Mouse (Mus musculus): ENCODE results near the gene Atp6v1fnb.

The Atp6v1fnb gene

GRCm38 (mm10) chr6:29471137-29471536 is at the start of gene Atp6v1fnb:
TSS of gene Atp6v1fnb (plus strand) at chr6:29471437.
- DNase-seq (ENCODE audit: low spot score): no peak

DNA sequence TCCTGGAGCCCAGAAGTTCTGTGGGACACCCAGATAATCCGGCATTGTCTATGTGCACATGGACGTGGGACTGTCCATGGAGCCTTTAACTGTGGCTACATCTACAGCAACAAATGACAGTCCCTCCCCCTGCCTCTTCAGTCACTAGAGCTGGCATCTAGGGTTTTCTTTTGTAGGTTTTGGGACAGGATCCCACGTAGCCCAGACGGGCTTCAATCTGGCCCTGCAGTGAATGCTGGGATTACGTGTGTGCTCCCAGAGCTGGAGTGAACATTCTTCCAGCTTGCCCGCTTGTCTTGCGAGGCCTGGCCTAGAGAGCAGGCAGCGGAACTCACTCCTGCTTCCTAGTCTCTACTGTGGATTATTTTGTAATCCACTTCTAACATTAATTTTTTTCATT is 46.1 kb upstream of the Atp6v1fnb start:
- no peak for DNase-seq (ENCODE audit: low spot score)

DNA sequence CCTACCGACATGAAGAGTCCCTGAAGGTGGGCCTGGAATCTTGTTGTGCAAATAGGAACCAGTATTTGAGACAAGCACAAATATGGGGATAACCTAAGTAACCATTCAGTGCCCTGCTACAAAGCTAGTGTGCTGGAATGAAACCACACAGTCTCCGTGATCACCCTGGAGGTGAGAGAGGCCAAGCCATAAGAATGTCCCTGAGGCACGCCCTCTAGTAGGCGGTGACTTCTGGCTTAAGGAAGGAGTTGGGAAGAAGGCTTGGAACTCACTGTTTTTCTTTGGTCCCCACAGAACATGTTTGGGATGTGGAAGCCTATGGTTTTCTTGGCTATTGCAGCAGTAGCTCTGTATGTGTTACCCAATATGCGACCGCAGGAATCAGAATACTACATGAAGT is 44.9 kb upstream of the Atp6v1fnb start:
- DNase-seq (ENCODE audit: low spot score): no peak

GRCm38 (mm10) chr6:29428171-29428570 is 43.1 kb upstream of the Atp6v1fnb start:
- no peak for DNase-seq (ENCODE audit: low spot score)

DNA sequence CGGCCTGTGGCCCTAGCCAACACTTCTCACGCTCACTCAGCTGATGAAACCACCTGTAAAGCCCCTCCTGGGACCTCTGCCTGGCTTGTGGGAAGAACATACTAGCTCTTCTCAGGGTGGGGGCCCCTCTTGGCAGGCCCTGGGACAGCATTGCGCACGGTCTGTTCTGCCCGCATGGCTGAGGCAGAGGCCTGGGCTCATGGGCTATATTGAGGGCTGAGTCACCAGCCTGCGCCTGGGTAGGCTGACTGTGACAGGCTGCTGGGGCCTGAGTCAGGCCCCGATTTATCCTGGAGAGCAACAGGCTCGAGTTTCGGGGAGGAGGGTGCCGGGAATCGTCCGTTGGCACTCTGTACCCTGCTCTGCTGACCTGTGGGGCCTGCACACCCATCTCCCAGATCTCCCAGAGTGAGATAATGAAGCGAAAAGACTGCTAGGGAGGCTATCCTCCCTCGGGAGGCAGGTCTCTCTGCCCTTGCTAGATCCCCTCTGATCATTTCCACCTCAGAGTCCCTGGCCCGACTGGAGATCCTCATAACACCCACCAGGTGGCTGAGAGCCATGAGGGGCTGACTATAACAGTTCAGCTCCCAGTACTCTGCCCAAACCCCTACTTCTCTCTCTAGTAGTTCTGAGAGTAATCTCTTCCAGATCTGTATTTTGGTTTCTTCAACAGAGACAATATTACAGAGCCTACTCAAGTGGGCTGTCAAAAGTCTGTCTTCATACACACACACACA is 40.4 kb upstream of the Atp6v1fnb start:
- DNase-seq (ENCODE audit: low spot score): no peak

DNA sequence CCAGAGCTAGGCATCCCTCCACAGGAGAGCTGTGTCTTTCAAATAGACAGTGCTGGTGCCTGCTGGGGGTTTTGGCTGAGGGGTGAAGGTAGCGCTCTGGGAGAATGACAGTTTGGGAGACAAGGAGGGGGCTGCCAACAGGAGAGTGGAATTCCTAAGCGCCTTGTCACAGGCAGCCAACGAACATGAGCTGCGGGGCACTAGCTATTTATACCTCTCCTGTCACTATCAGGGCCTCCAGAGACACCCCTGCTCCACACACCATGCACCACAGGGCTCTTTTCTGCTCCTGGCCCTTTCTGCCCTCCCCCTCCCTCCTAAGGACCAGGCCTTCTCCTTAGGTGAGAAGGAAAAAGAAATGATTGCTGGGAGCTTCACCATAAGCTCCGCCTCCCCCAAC is 39.8 kb upstream of the Atp6v1fnb start:
- no peak for DNase-seq (ENCODE audit: low spot score)

DNA sequence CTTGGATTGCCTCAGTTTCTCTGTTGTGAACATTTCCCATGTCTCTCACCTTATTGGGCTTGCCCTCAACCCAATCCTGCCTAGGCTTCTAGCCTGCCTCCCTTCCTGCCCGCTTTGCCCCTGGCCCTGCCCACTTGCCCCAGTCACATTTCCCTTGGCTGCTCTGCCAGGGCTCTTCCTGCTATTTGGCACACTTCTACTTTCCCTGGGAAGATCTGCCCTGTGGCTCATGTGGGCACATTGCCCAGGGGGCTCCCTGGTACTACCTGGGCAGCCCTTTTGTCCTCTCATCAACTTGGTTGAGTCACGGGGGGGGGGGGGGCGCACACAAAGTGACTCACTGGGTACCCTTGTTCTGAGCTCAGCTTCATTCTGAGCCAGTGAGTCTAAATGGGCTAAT is 39.1 kb upstream of the Atp6v1fnb start:
- DNase-seq (ENCODE audit: low spot score): no peak

- DNase-seq (ENCODE audit: low spot score): no peak
Observed at GRCm38 (mm10) chr6:29432676-29433037, 38.6 kb upstream of the Atp6v1fnb start.

DNA sequence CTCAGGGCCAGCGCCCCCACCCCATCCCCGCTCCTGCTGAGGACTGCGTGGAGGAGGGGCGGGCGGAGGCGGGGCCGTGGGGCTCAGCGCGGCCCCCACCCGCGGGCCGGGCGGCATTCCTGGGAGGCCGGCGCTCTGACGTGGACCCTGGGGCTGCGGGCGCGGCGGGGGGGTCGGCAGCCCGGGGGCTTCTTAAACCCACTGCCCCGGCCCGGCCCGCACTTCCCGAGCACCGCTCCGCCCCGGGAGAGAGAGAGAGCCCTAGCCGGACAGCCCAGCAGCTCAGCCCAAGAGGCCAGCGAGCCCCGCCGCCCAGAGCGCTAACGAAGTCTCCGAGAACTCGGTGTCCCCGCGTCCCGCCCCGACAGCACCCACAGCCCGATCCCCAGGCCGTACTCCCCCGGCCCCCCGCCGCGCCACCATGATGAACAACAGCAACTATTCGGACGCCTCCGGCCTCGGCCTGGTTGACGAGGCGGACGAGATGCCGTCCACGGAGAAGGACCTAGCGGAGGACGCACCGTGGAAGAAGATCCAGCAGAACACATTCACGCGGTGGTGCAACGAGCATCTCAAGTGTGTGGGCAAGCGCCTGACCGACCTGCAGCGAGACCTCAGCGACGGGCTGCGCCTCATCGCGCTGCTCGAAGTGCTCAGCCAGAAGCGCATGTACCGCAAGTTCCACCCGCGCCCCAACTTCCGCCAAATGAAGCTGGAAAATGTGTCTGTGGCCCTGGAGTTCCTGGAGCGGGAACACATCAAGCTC is 38.0 kb upstream of the Atp6v1fnb start, which contains the start of gene Flnc:
TSS of gene Flnc (plus strand) at position 219 of the 766 bp plus-strand sequence.
- peak; percentile 45 for DNase-seq (ENCODE audit: low spot score)

- DNase-seq (ENCODE audit: low spot score): peak; percentile 35
Observed at GRCm38 (mm10) chr6:29433804-29434795, 37.1 kb upstream of the Atp6v1fnb start.

DNA sequence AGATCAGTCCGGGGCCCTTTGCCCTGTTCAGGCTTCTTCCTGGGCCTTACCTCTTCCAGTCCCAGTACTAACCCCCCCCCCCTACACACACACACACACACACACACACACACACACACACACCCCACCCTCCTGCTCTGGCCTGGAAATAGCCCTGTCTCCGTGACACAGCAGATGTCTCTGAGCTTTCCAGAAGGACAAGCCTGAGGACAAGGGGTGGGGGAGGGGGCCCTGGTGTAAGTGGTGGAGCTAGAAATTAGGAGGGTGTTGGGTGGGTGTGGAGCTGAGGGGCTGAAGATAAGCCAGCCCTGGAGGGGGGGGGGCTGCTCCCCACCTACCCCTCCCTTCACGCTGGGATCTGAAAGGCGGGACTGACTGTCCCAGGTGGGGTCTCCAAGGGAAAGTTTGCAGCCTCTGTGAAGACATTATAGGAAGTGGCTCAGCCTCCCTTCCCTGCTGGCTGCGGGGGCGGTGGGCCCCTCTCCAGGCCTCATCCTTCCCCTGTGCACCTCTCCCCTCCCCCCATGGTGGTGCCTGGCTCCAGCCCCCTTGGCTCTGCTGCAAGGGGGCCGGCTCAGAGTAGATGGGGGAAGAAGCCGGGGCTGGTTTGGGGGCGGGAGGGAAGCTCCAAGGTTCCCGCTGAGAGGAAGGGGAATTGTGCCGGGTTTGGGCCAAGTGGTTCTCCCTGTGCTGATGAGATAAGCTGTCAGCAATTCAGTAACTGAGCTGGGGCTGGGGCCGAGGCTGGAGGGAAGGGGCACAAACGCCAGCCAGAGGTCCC is 36.1 kb upstream of the Atp6v1fnb start:
- DNase-seq (ENCODE audit: low spot score): peak; percentile 45

GRCm38 (mm10) chr6:29435940-29436451 is 35.2 kb upstream of the Atp6v1fnb start:
- DNase-seq (ENCODE audit: low spot score): no peak

- DNase-seq (ENCODE audit: low spot score): peak; percentile 56
Observed at GRCm38 (mm10) chr6:29436461-29436934, 34.7 kb upstream of the Atp6v1fnb start.

- peak; percentile 18 for DNase-seq (ENCODE audit: low spot score)
Observed at GRCm38 (mm10) chr6:29439251-29439650, 32.0 kb upstream of the Atp6v1fnb start.

DNA sequence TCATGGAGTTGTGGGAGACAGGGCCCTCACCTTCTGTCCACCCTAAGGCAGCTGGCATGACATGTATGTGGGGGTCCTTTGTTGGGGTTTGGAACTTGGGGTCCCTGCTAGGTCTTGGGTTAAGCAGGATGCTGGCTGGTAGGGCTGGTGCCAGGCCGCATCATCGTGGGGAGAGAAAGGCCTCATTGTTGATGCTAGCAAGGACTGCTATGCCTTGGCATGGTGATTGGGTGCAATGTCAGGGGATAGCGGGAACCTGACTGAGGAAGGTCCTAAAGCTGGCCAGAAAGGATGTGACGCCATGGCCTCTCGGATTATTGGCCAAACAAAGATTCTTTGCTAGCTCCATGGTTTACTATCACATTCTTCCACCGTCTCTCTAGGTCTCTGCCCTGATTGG is 31.4 kb upstream of the Atp6v1fnb start:
- no peak for DNase-seq (ENCODE audit: low spot score)

DNA sequence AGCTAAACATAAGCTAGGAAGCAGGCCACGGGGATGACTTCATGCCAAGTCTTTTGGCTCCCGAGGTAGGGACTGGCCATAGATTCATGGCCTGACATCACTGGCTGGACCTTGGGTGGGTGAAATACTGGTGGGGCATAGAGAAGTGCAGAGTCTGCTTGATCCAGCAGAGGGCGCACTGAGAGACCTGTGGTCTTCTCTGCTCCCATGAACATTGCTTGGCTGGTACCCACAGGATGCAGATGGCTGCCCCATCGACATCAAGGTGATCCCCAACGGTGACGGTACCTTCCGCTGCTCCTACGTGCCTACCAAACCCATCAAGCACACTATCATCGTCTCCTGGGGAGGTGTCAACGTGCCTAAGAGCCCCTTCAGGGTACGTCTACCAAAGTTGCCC is 26.5 kb upstream of the Atp6v1fnb start:
- peak; percentile 31 for DNase-seq (ENCODE audit: low spot score)

DNA sequence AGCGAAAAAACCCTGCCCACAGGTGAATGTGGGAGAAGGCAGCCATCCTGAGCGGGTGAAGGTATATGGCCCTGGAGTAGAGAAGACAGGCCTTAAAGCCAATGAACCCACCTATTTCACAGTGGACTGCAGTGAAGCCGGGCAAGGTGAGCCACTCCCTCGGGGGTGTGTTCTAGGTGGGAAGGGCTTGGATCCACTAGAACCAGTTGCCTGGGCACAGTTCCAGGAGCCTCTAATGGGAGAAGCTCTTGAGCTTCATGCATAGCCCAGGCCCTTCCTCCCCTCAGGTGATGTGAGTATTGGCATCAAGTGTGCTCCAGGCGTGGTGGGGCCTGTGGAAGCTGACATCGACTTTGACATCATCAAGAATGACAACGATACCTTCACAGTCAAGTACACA is 25.9 kb upstream of the Atp6v1fnb start:
- DNase-seq (ENCODE audit: low spot score): no peak

GRCm38 (mm10) chr6:29449858-29450257 is 21.4 kb upstream of the Atp6v1fnb start:
- no peak for DNase-seq (ENCODE audit: low spot score)

DNA sequence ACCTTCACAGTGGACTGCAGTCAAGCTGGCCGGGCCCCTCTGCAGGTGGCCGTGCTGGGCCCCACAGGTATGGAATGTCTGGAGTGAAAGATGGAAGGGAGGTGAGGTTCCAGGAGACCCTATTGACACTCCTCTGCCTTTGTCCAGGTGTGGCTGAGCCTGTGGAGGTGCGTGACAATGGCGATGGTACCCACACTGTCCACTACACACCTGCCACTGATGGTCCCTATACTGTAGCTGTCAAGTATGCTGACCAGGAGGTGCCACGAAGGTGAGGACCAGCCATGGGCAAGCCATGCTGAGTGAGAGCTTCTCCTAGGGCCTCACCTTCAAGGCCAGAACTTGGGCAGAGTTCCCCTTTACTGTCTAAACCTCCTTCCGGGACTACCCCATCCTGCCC is 20.6 kb upstream of the Atp6v1fnb start:
- DNase-seq (ENCODE audit: low spot score): no peak

GRCm38 (mm10) chr6:29461502-29461901 is 9.7 kb upstream of the Atp6v1fnb start:
- no peak for DNase-seq (ENCODE audit: low spot score)

DNA sequence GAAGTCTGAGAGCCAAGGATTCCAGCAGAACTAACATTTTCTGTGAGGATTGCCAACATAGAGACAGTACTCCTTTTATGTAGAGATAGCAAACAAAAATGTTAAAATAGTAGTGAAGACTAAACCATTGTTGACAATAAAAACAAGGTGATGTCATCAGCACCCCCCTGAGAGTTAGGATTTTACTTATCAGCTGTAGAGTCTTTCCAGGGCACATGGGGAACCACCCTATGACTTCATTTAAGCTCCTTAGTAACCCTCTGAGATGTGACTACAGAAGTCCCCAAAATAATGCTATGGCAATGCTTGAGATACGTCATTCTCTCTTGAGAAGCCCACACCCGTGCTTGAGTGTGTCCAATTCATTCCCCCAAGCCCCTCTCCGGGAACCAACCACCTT is 7.8 kb upstream of the Atp6v1fnb start:
- no peak for DNase-seq (ENCODE audit: low spot score)
